Mouse (Mus musculus) left cerebral cortex, adult 2 months (tissue): ENCODE data around the gene Gk. TPM values are rescaled to one million over a fixed set of nuclear protein-coding genes. Genes with fewer than 3 reads are reported as not detected.

ENCODE experiments used
- DNase-seq, 2 experiments: peaks; one replicate each; pipeline ENCODE4 v3.0.0; 2021 to 2022; ENCODE audit warnings: low spot score in 2 of 2, mixed read lengths in 1 of 2; ENCODE audit errors: extremely low spot score in 1 of 2
- H3K27ac ChIP-seq: fragments of 200-600 bp; 2 replicates; pipeline ENCODE4 v1.8.1; 2022
- H3K4me3 ChIP-seq: fragments of 200-600 bp; 2 replicates; pipeline ENCODE4 v1.8.1; 2022
- CTCF ChIP-seq: fragments of 200-600 bp; IDR thresholded peaks from 2 replicates; pipeline ENCODE4 v1.8.1; 2022; ENCODE audit warnings: antibody characterized with exemption, mild to moderate bottlenecking, moderate library complexity
- intact Hi-C: fragments of 180-260 bp; cut with DNase I; formaldehyde crosslinking; loops from one replicate; pipeline ENCODE4 v1.15.1; 2025
- total RNA-seq, 2 experiments: library from RNA; stranded (reverse); gene quantifications; 2 replicates each; pipeline ENCODE4 v1.2.3; 2021

Gk gene
- total RNA-seq, 2 experiments from 2014 or later = 20.3 to 23.3 TPM

GRCm38 (mm10) chrX:85733228-85733627, 43.4 kb downstream of the Gk start:
- DNase-seq = no peak
- intact Hi-C loops = no loop called here
- H3K27ac ChIP-seq = no peak overlapping the region
- H3K4me3 ChIP-seq = no peak overlapping the region
- no peak for TF ChIP-seq CTCF

DNA sequence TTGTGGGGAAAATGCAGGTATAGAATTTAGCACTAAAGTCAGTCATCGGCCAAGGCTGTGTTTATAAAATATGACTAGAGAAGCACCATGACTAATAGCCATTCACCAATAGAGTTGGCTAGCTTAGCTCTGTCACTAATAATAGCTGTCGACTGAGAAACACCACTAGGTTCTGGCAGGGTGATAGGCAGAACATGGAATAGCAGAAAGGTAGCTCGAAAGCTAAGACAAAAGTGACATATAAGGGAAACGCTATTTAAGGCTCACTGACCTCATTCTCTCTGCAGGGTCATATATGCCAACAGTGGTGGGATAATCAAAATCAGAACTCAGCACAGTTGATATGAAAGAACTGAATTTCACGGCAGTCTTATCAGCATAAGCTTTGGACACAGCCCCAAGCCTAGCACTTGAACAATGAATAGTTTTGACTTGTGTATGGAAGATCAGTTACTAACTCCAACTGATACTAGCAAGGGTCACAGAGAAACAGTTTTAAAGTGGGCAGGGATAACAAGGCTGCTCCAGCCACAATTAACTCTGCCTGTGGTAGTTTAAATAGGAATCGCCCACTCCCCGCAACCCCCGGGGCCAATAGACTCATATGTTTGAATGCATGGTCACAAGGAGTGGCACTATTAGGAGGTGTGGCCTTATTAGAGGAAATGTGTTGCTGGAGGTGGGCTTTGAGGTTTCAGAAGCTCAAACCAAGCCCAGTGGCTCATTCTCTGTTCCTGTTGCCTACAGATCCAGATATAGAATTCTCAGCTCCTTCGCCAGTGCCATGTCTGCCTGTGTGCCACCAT, 45.3 kb downstream of the Gk start:
- no peak overlapping the region for H3K4me3 ChIP-seq
- DNase-seq = no peak
- TF ChIP-seq CTCF = no peak
- no peak overlapping the region for H3K27ac ChIP-seq
- intact Hi-C loops = no loop called here

GRCm38 (mm10) chrX:85721226-85721625, 55.4 kb downstream of the Gk start:
- intact Hi-C loops = loop anchor here (5.0 kb wide), 1 partner anchor 156 kb away; no protein-coding TSS in a partner anchor
- peak; percentile 58 for TF ChIP-seq CTCF
- H3K4me3 ChIP-seq = no peak overlapping the region
- DNase-seq = no peak
- H3K27ac ChIP-seq = no peak overlapping the region

- no peak for DNase-seq
- Histone ChIP-seq H3K4me3 (no peak overlapping the region), H3K27ac (no peak overlapping the region)
- intact Hi-C loops = no loop called here
- TF ChIP-seq CTCF = no peak
These were observed 66.2 kb downstream of the Gk start for GRCm38 (mm10) chrX:85710399-85710798.

GRCm38 (mm10) chrX:85705715-85706114, 70.9 kb downstream of the Gk start:
- DNase-seq = no peak
- no peak for TF ChIP-seq CTCF
- intact Hi-C loops = no loop called here
- H3K4me3 ChIP-seq = no peak overlapping the region
- no peak overlapping the region for H3K27ac ChIP-seq

DNA sequence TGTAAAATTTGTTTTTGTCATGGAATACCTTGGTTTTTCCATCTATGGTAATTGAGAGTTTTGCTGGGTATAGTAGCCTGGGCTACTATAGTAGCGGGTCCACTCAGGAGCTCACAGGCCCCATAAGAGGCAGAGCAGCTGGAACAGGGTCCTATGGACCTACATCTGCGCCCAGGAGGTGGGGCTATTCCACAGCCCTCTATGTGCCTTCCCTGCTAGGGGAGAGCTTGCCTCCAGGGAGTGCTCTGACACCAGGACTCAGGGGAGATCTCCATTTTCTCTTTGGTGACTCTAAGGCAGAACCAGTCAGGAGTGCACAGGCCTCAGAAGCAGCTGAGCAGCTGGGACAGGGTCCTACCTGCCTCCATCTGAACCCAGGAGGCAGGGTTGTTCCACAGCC, 92.9 kb downstream of the Gk start:
- Histone ChIP-seq H3K4me3 (no peak overlapping the region), H3K27ac (no peak overlapping the region)
- no peak for TF ChIP-seq CTCF
- intact Hi-C loops = no loop called here
- no peak for DNase-seq

DNA sequence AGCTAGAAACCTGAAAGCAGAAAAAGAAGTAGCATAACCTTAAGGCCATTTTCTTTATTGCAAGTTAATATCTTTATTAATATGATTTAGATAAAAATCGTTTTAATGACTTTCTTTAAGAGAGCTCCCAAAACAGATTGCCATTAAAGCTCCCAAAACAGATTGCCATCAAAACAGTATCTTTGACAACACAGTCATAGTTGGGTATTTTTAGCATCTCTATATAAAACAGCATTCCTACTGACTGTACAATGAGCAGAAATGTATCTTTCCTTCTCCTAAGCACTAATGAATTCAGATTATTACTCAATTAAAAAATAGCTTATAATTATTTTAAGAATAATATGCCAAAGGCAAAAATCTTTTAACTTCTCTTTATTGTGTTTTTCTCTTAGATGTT, 94.5 kb downstream of the Gk start:
- no peak for TF ChIP-seq CTCF
- no peak overlapping the region for H3K27ac ChIP-seq
- no peak overlapping the region for H3K4me3 ChIP-seq
- DNase-seq = no peak
- intact Hi-C loops = no loop called here

- intact Hi-C loops = loop anchor here (1.0 to 2.0 kb wide), 2 partner anchors 202 to 244 kb away; no protein-coding TSS in a partner anchor
- peak; percentile 74 for TF ChIP-seq CTCF
- Histone ChIP-seq H3K27ac (no peak overlapping the region), H3K4me3 (peak overlapping the region; percentile 21; the same call in 1 of the 2 replicates)
- peak; percentile 15 to 46 for DNase-seq
These were observed 99.8 kb downstream of the Gk start for GRCm38 (mm10) chrX:85676808-85677207.

Other genes starting within 250 kb of the Gk start
- gene Tab3, start 202.8 kb downstream of the Gk start, total RNA-seq = 10 to 100 TPM; 17.1 to 17.3 TPM
- gene 5430427O19Rik, start 93.5 kb upstream of the Gk start, total RNA-seq = under 1 TPM; 0.18 to 0.35 TPM